Mouse (Mus musculus): Measurements from ENCODE around the gene Ostn. TPM values are rescaled to one million over a fixed set of nuclear protein-coding genes. Genes with fewer than 3 reads are reported as not detected.

Gene Ostn
- total and polyA plus RNA-seq, 2 experiments = not detected

- H3K9ac ChIP-seq (ENCODE audit: low read depth, low read length) = no peak overlapping the region
- 71% methylated on average over 2 of the region's 2 CpGs for WGBS
- H3K4me3 ChIP-seq (ENCODE audit: insufficient read depth, low read depth, low read length) = no peak overlapping the region
- TF ChIP-seq POLR2A (IDR thresholded peaks at IDR 0.05; ENCODE audit: extremely low read depth, insufficient read depth, low read length) (no peak), CTCF (IDR thresholded peaks at IDR 0.05; ENCODE audit: low read depth, low read length) (no peak)
- DNase-seq (ENCODE audit: extremely low read depth, low read depth, low spot score) = no peak
- H3K36me3 ChIP-seq (ENCODE audit: control insufficient read depth, insufficient read depth, low read length) = no peaks in the 10 kb centered on the region
- H3K79me2 ChIP-seq (ENCODE audit: control insufficient read depth, insufficient read depth, low read length) = no peaks in the 10 kb centered on the region
- H3K4me1 ChIP-seq (ENCODE audit: control insufficient read depth, insufficient read depth, low read length) = no peaks in the 10 kb centered on the region
- H3K27me3 ChIP-seq (ENCODE audit: control insufficient read depth, insufficient read depth, low read length) = no peaks in the 10 kb centered on the region
- no peak overlapping the region for H3K27ac ChIP-seq (replicated peaks; ENCODE audit: insufficient read depth, low read depth, low read length)
Observed at GRCm38 (mm10) chr16:27354464-27354863, 47.2 kb downstream of the Ostn start.

GRCm38 (mm10) chr16:27360059-27360458, 52.8 kb downstream of the Ostn start:
- Histone ChIP-seq H3K36me3 (ENCODE audit: control insufficient read depth, insufficient read depth, low read length) (no peaks in the 10 kb centered on the region), H3K27me3 (ENCODE audit: control insufficient read depth, insufficient read depth, low read length) (no peaks in the 10 kb centered on the region), H3K4me3 (ENCODE audit: insufficient read depth, low read depth, low read length) (no peak overlapping the region), H3K9ac (ENCODE audit: low read depth, low read length) (no peak overlapping the region), H3K27ac (replicated peaks; ENCODE audit: insufficient read depth, low read depth, low read length) (no peak overlapping the region), H3K4me1 (ENCODE audit: control insufficient read depth, insufficient read depth, low read length) (no peaks in the 10 kb centered on the region), H3K79me2 (ENCODE audit: control insufficient read depth, insufficient read depth, low read length) (no peaks in the 10 kb centered on the region)
- no peak for DNase-seq (ENCODE audit: extremely low read depth, low read depth, low spot score)
- WGBS = 98% methylated on average over 1 of the region's 1 CpGs
- TF ChIP-seq POLR2A (IDR thresholded peaks at IDR 0.05; ENCODE audit: extremely low read depth, insufficient read depth, low read length) (no peak), CTCF (IDR thresholded peaks at IDR 0.05; ENCODE audit: low read depth, low read length) (no peak)

GRCm38 (mm10) chr16:27370191-27370590, 62.9 kb downstream of the Ostn start, which contains the start of gene Uts2b:
TSS of gene Uts2b (minus strand) at chr16:27370239.
- Histone ChIP-seq H3K4me1 (ENCODE audit: control insufficient read depth, insufficient read depth, low read length) (peaks cover 2% of the 10 kb centered on the region; the same call in 1 of the 2 replicates), H3K9ac (ENCODE audit: low read depth, low read length) (no peak within 1 kb of the TSS), H3K79me2 (ENCODE audit: control insufficient read depth, insufficient read depth, low read length) (no peaks in the 10 kb centered on the region), H3K36me3 (ENCODE audit: control insufficient read depth, insufficient read depth, low read length) (no peaks in the 10 kb centered on the region), H3K4me3 (ENCODE audit: insufficient read depth, low read depth, low read length) (no peak within 1 kb of the TSS), H3K27ac (replicated peaks; ENCODE audit: insufficient read depth, low read depth, low read length) (no peak within 1 kb of the TSS), H3K27me3 (ENCODE audit: control insufficient read depth, insufficient read depth, low read length) (no peaks in the 10 kb centered on the region)
- TF ChIP-seq CTCF (IDR thresholded peaks at IDR 0.05; ENCODE audit: low read depth, low read length) (no peak), POLR2A (IDR thresholded peaks at IDR 0.05; ENCODE audit: extremely low read depth, insufficient read depth, low read length) (no peak)
- 83% methylated on average over 8 of the region's 8 CpGs for WGBS
- no peak for DNase-seq (ENCODE audit: extremely low read depth, low read depth, low spot score)

GRCm38 (mm10) chr16:27370700-27371099, 63.4 kb downstream of the Ostn start:
- no peak for DNase-seq (ENCODE audit: extremely low read depth, low read depth, low spot score)
- H3K9ac ChIP-seq (ENCODE audit: low read depth, low read length) = no peak overlapping the region
- H3K36me3 ChIP-seq (ENCODE audit: control insufficient read depth, insufficient read depth, low read length) = no peaks in the 10 kb centered on the region
- no peak overlapping the region for H3K4me3 ChIP-seq (ENCODE audit: insufficient read depth, low read depth, low read length)
- WGBS = 87% methylated on average over 2 of the region's 2 CpGs
- no peaks in the 10 kb centered on the region for H3K79me2 ChIP-seq (ENCODE audit: control insufficient read depth, insufficient read depth, low read length)
- no peaks in the 10 kb centered on the region for H3K27me3 ChIP-seq (ENCODE audit: control insufficient read depth, insufficient read depth, low read length)
- H3K27ac ChIP-seq (replicated peaks; ENCODE audit: insufficient read depth, low read depth, low read length) = no peak overlapping the region
- no peak for TF ChIP-seq POLR2A (IDR thresholded peaks at IDR 0.05; ENCODE audit: extremely low read depth, insufficient read depth, low read length)
- peaks cover 2% of the 10 kb centered on the region; the same call in 1 of the 2 replicates for H3K4me1 ChIP-seq (ENCODE audit: control insufficient read depth, insufficient read depth, low read length)

- DNase-seq (ENCODE audit: extremely low read depth, low read depth, low spot score) = peak; percentile 53
- Histone ChIP-seq H3K9ac (ENCODE audit: low read depth, low read length) (no peak overlapping the region), H3K27ac (replicated peaks; ENCODE audit: insufficient read depth, low read depth, low read length) (no peak overlapping the region), H3K27me3 (ENCODE audit: control insufficient read depth, insufficient read depth, low read length) (no peaks in the 10 kb centered on the region), H3K4me1 (ENCODE audit: control insufficient read depth, insufficient read depth, low read length) (peaks cover 5% of the 10 kb centered on the region), H3K36me3 (ENCODE audit: control insufficient read depth, insufficient read depth, low read length) (no peaks in the 10 kb centered on the region), H3K4me3 (ENCODE audit: insufficient read depth, low read depth, low read length) (no peak overlapping the region), H3K79me2 (ENCODE audit: control insufficient read depth, insufficient read depth, low read length) (no peaks in the 10 kb centered on the region)
- WGBS = 70% methylated on average over 3 of the region's 3 CpGs
- TF ChIP-seq POLR2A (IDR thresholded peaks at IDR 0.05; ENCODE audit: extremely low read depth, insufficient read depth, low read length) (no peak), CTCF (IDR thresholded peaks at IDR 0.05; ENCODE audit: low read depth, low read length) (no peak)
Observed at GRCm38 (mm10) chr16:27374139-27374538, 66.8 kb downstream of the Ostn start.

- DNase-seq (ENCODE audit: extremely low read depth, low read depth, low spot score) = peak; percentile 98
- TF ChIP-seq POLR2A (IDR thresholded peaks at IDR 0.05; ENCODE audit: extremely low read depth, insufficient read depth, low read length) (no peak), CTCF (IDR thresholded peaks at IDR 0.05; ENCODE audit: low read depth, low read length) (no peak)
- Histone ChIP-seq H3K36me3 (ENCODE audit: control insufficient read depth, insufficient read depth, low read length) (no peaks in the 10 kb centered on the region), H3K79me2 (ENCODE audit: control insufficient read depth, insufficient read depth, low read length) (no peaks in the 10 kb centered on the region), H3K27ac (replicated peaks; ENCODE audit: insufficient read depth, low read depth, low read length) (peak overlapping the region; percentile 24; the same call in 1 of the 2 replicates), H3K4me3 (ENCODE audit: insufficient read depth, low read depth, low read length) (no peak overlapping the region), H3K27me3 (ENCODE audit: control insufficient read depth, insufficient read depth, low read length) (no peaks in the 10 kb centered on the region), H3K4me1 (ENCODE audit: control insufficient read depth, insufficient read depth, low read length) (peaks cover 5% of the 10 kb centered on the region), H3K9ac (ENCODE audit: low read depth, low read length) (no peak overlapping the region)
- WGBS = 24% methylated on average over 2 of the region's 2 CpGs
Observed at GRCm38 (mm10) chr16:27375318-27375717, 68.0 kb downstream of the Ostn start.
